Mouse (Mus musculus) lung, embryonic 14.5 days (tissue): ENCODE measurements around the gene Smarcb1. TPM values are rescaled to one million over a fixed set of nuclear protein-coding genes. Genes with fewer than 3 reads are reported as not detected.

Experiments
- ATAC-seq: fragments of 200-750 bp; cut with Nextera tagmentation; 2 replicates; pipeline ENCODE4 v1.8.0; 2017; ENCODE audit warnings: mild to moderate bottlenecking, moderate TSS enrichment, moderate library complexity; ENCODE audit not compliant: insufficient read depth
- DNase-seq: peaks from one replicate; pipeline ENCODE4 v3.0.0-alpha.2; 2015
- H3K27ac ChIP-seq: fragments of 300-500 bp; sonication (generic); 2 replicates; pipeline ENCODE4 v1.5.1; 2014; ENCODE audit warnings: low read depth, mild to moderate bottlenecking, moderate library complexity
- H3K27me3 ChIP-seq: fragments of 300-500 bp; sonication (generic); 2 replicates; pipeline ENCODE4 v1.6.1; 2014; ENCODE audit warnings: low read length, control low read depth; ENCODE audit not compliant: insufficient read depth
- H3K36me3 ChIP-seq: fragments of 300-500 bp; sonication (generic); 2 replicates; pipeline ENCODE4 v1.6.1; 2014; ENCODE audit warnings: control low read depth; ENCODE audit not compliant: insufficient read depth
- H3K4me1 ChIP-seq: fragments of 300-500 bp; sonication (generic); 2 replicates; pipeline ENCODE4 v1.6.1; 2014; ENCODE audit warnings: antibody characterized with exemption, control low read depth; ENCODE audit not compliant: insufficient read depth
- H3K4me2 ChIP-seq: fragments of 300-500 bp; sonication (generic); 2 replicates; pipeline ENCODE4 v1.6.1; 2014; ENCODE audit warnings: mild to moderate bottlenecking
- H3K4me3 ChIP-seq: fragments of 300-500 bp; sonication (generic); 2 replicates; pipeline ENCODE4 v1.5.1; 2014; ENCODE audit warnings: low read depth, low read length
- H3K9ac ChIP-seq: fragments of 300-500 bp; sonication (generic); 2 replicates; pipeline ENCODE4 v1.6.1; 2014
- H3K9me3 ChIP-seq: fragments of 300-500 bp; sonication (generic); 2 replicates; pipeline ENCODE4 v1.6.1; 2016; ENCODE audit warnings: low read depth, low read length, control low read depth
- CTCF ChIP-seq: IDR thresholded peaks from 2 replicates; pipeline ENCODE4 v1.5.1; 2016; ENCODE audit warnings: antibody characterized with exemption, low read depth
- WGBS: fragments of 180-500 bp; shearing (Covaris S2); extraction: QIAGEN DNeasy Blood & Tissue Kit; methylation state at CpG from one replicate; pipeline ENCODE4 v1.1.7; 2014; 5-methylcytosine and 5-hydroxymethylcytosine counted together
- polyA plus RNA-seq: library from polyadenylated mRNA; unstranded; fragments of >200 nt; fragmentation: Nextera tagmentation; extraction: Ambion mirVana; gene quantifications from 2 replicates; pipeline ENCODE4 v1.2.1, GENCODE M21; 2014

Smarcb1 gene
- polyA plus RNA-seq, 1 experiment from 2014 or later: 219 TPM

DNA sequence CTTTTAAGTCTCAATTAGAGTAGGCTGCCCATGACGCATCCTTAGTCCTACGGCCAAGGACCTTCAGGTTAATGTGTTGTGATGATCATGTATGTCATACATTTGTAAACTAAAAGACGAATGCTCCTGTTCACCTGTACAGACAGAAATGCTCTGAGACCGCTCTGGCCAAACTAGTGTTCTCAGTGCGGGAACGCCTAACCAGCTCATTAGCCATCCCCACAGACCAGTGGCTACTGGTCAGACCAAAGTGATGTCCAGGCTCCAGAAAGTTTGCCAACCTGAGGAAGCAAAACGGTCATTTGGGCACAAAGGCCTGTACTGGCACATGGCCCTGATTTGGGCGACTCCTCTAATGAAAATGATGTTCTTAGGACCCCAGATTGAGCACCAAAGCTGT, 36.7 kb downstream of the Smarcb1 start:
- no peaks in the 10 kb centered on the region for H3K9me3 ChIP-seq
- ATAC-seq: no peak
- no peaks in the 10 kb centered on the region for H3K36me3 ChIP-seq
- WGBS: 90% methylated on average over 8 of the region's 8 CpGs
- no peak for DNase-seq
- no peak overlapping the region for H3K4me2 ChIP-seq
- no peak for TF ChIP-seq CTCF
- no peak overlapping the region for H3K27ac ChIP-seq
- no peak overlapping the region for H3K4me3 ChIP-seq
- H3K9ac ChIP-seq: no peak overlapping the region
- H3K4me1 ChIP-seq: 0 out of 2 replicates have a peak, but pooled peaks cover 3% of the 10 kb centered on the region
- no peaks in the 10 kb centered on the region for H3K27me3 ChIP-seq

DNA sequence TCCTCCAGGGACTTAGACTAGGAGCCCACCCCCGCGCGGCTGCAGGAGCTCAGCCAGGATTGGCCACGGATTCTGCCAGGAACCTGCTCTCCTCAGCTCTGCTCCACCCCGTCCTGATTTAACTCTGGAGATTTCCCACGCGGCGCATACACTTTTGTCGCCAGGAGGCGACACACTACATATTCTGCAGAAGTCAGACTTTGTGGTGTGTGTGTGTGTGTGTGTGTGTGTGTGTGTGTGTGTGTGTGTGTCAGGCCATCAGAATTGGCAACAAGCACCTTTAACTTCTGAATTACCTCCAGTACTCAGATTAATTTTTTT, 38.2 kb downstream of the Smarcb1 start:
- H3K27ac ChIP-seq: no peak overlapping the region
- 2% methylated on average over 10 of the region's 10 CpGs for WGBS

DNA sequence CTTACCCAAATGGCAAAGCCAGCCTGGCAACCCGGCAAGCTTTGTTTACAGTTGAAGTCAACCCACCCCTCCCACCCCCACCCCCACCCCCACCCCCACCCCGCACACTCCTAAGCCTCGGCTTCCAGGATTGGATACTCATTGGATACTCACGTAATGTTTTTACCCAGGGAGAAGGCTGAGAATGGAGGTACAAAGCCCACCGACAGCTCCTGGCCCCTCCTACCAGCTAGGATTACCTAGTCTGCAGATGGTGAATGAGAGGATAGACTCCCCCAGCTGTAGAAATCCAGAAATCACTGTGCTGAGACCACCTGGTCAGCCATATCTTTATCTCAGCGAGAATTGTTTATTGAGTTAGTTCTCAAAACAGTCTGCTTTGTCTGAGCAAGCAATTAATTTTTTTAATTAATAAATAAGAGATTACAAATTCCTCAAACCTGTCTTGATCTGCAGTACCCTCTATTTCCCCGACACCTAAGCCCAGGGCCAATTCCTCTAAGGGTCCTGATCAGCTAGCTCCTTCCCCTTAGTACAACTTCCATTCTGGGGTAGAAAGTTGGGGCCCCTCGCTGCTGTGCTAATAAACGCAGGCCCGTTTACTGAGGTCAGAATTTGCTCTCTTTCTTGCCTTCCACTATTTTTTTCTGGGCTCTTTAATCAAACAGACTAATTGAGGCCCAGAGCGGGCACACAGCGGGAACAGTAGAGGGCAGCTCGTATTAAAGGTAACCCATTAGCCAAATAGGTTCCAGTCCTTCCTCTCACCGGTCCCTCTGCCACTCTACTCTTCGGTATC, 38.8 kb downstream of the Smarcb1 start:
- no peak overlapping the region for H3K9ac ChIP-seq
- 6% methylated on average over 15 of the region's 15 CpGs for WGBS
- peak overlapping the region; percentile 37 for H3K4me2 ChIP-seq
- no peaks in the 10 kb centered on the region for H3K9me3 ChIP-seq
- 0 out of 2 replicates have a peak, but pooled peaks have one; percentile 32 for ATAC-seq
- no peak for TF ChIP-seq CTCF
- H3K4me1 ChIP-seq: 0 out of 2 replicates have a peak, but pooled peaks cover 3% of the 10 kb centered on the region
- DNase-seq: no peak
- no peak overlapping the region for H3K27ac ChIP-seq
- H3K27me3 ChIP-seq: no peaks in the 10 kb centered on the region
- no peak overlapping the region for H3K4me3 ChIP-seq
- no peaks in the 10 kb centered on the region for H3K36me3 ChIP-seq

More for the DNA sequence above, 38.2 kb downstream of the Smarcb1 start:
- Histone ChIP-seq H3K9ac (no peak overlapping the region), H3K27me3 (no peaks in the 10 kb centered on the region), H3K36me3 (no peaks in the 10 kb centered on the region), H3K4me3 (no peak overlapping the region), H3K4me2 (peak overlapping the region; percentile 37), H3K4me1 (0 out of 2 replicates have a peak, but pooled peaks cover 3% of the 10 kb centered on the region), H3K9me3 (no peaks in the 10 kb centered on the region)
- ATAC-seq: peak; percentile 72
- peak; percentile 66 for TF ChIP-seq CTCF
- DNase-seq: peak; percentile 86

DNA sequence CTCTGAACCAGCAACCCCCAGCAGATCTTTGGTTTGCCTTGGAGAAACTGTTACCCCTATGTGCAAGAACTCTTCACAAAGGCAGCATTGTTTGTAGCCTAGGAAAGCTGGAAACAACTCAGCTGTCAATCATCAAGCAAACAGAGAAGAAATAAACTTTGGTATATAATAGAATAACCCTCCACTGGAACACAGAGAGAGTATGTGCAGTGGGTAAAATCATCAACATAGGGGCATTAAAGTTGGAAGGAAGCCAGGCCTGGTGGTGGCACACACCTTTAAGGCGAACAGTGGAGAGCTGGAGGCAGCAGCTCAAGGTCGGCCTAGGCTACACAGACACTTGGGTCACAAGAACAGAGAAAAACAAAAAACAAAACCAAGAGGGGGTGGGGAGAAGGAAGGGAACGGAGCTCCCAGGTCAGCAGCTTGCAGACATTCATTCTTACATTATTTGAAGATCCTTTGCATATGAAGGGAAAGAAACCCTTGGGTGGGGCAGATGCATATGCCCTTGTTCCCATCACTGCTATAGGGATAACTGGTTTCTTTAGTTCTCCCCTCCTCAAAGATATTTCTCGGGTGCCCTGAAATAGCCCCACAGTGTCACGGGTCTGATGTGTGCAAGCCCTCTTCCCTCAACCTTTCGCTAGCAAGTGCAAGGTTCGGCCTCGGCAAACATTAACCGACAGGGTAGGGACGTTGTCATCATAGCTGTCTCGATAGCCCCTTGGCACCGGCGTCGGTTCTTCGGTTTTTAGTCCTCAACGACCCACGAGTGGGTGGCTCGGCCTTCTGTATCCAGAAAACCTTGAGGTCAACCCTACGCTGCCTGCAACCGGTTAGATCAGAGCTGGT, 39.6 kb downstream of the Smarcb1 start:
- Histone ChIP-seq H3K9ac (no peak overlapping the region), H3K9me3 (no peaks in the 10 kb centered on the region), H3K27me3 (no peaks in the 10 kb centered on the region), H3K4me1 (0 out of 2 replicates have a peak, but pooled peaks cover 3% of the 10 kb centered on the region), H3K27ac (no peak overlapping the region; the same call in 1 of the 2 replicates), H3K4me2 (0 out of 2 replicates have a peak overlapping the region, but pooled peaks have one; percentile 15), H3K4me3 (no peak overlapping the region), H3K36me3 (no peaks in the 10 kb centered on the region)
- 18% methylated on average over 20 of the region's 20 CpGs for WGBS
- ATAC-seq (no peak), DNase-seq (no peak)
- no peak for TF ChIP-seq CTCF

DNA sequence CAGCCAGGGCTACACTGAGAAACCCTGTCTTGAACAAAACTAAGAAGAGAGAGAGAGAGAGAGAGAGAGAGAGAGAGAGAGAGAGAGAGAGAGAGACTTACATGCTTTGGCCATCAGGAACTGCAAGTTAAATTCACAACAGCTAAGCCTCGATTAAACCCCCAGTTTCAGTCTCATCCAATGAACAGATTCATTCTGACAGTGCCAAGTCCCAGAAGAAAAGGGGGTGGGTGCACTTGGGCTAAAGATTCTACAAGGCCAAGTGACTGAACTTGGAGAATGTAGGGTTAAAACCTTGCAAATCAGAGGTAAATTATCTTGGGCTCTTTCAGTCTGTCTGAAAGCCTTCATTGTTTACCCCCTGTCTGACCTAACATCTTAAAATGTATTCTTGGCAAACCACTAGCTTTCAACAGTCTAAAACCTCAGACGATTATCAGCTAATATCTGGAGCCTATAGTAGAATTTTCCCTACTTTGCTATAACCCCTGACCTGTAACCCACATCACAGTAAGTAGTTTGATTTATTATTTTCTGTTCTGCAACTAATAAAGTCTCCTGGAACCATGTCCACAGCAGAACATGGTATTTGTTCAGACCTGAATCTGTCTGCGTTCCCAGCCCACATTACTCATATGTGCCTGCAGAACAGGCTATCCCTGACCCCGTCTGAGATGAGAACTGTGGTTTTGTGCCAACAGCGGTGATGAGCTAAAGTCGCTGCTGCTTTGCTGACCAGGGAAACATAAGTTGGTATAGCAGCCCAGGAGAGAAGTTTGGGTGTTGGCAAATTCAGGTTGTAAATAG, 40.4 kb downstream of the Smarcb1 start:
- Histone ChIP-seq H3K4me2 (no peak overlapping the region), H3K9me3 (no peaks in the 10 kb centered on the region), H3K27me3 (no peaks in the 10 kb centered on the region), H3K27ac (no peak overlapping the region), H3K36me3 (no peaks in the 10 kb centered on the region), H3K9ac (no peak overlapping the region), H3K4me1 (0 out of 2 replicates have a peak, but pooled peaks cover 3% of the 10 kb centered on the region), H3K4me3 (no peak overlapping the region)
- no peak for TF ChIP-seq CTCF
- ATAC-seq (no peak), DNase-seq (no peak)
- WGBS: 46% methylated on average over 6 of the region's 6 CpGs

DNA sequence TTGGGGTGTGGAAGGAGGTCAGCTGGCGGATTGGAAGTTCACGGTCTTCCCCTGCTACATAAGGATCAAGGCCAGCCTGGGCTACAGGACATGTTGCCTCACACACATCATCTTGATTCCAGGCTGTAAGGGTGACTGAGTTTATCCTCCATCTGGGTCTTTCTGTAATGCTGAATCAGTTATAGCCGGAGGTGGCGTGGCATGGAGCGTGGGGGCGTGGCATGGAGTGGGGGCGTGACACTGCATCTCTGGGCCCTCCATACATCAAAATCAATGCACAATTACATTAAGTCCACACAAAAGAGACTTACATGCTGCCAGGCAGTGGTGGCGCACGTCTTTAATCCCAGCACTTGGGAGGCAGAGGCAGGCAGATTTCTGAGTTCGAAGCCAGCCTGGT, 41.1 kb downstream of the Smarcb1 start:
- WGBS: 94% methylated on average over 10 of the region's 10 CpGs
- H3K27ac ChIP-seq: no peak overlapping the region

More for the DNA sequence above, 41.1 kb downstream of the Smarcb1 start:
- H3K4me2 ChIP-seq: no peak overlapping the region
- H3K9ac ChIP-seq: no peak overlapping the region
- no peaks in the 10 kb centered on the region for H3K27me3 ChIP-seq
- no peaks in the 10 kb centered on the region for H3K9me3 ChIP-seq
- H3K36me3 ChIP-seq: no peaks in the 10 kb centered on the region
- TF ChIP-seq CTCF: no peak
- no peak overlapping the region for H3K4me3 ChIP-seq
- ATAC-seq (no peak), DNase-seq (no peak)
- 0 out of 2 replicates have a peak, but pooled peaks cover 3% of the 10 kb centered on the region for H3K4me1 ChIP-seq
